Mouse (Mus musculus) kidney, embryonic 15.5 days (tissue): ENCODE results near the gene Tbc1d7. TPM values are rescaled to one million over a fixed set of nuclear protein-coding genes. Genes with fewer than 3 reads are reported as not detected.

Source experiments
- ATAC-seq: fragments of 200-750 bp; cut with Nextera tagmentation; replicated peaks from 2 replicates; pipeline ENCODE4 v1.8.0; 2017; ENCODE audit warnings: moderate TSS enrichment; ENCODE audit not compliant: low FRiP score
- H3K27ac ChIP-seq: fragments of 300-500 bp; sonication (generic); 2 replicates; pipeline ENCODE4 v1.5.1; 2015; ENCODE audit warnings: mild to moderate bottlenecking, inconsistent platforms
- H3K27me3 ChIP-seq: fragments of 300-500 bp; sonication (generic); 2 replicates; pipeline ENCODE4 v1.6.1; 2015; ENCODE audit warnings: inconsistent platforms
- H3K36me3 ChIP-seq: fragments of 300-500 bp; sonication (generic); 2 replicates; pipeline ENCODE4 v1.6.1; 2015; ENCODE audit warnings: inconsistent platforms
- H3K4me1 ChIP-seq: fragments of 300-500 bp; sonication (generic); 2 replicates; pipeline ENCODE4 v1.6.1; 2015; ENCODE audit warnings: inconsistent platforms
- H3K4me2 ChIP-seq: fragments of 300-500 bp; sonication (generic); 2 replicates; pipeline ENCODE4 v1.6.1; 2015; ENCODE audit warnings: moderate library complexity, mild to moderate bottlenecking, inconsistent platforms
- H3K4me3 ChIP-seq: fragments of 300-500 bp; sonication (generic); replicated peaks from 2 replicates; pipeline ENCODE4 v1.5.1; 2015; ENCODE audit warnings: mild to moderate bottlenecking, inconsistent platforms
- H3K9ac ChIP-seq: fragments of 300-500 bp; sonication (generic); 2 replicates; pipeline ENCODE4 v1.6.1; 2015; ENCODE audit warnings: mild to moderate bottlenecking, inconsistent platforms
- H3K9me3 ChIP-seq: fragments of 300-500 bp; sonication (generic); replicated peaks from 2 replicates; pipeline ENCODE4 v1.6.1; 2016; ENCODE audit warnings: inconsistent platforms
- WGBS: fragments of 180-500 bp; shearing (Covaris S2); methylation state at CpG from one replicate; pipeline ENCODE4 v1.1.7; 2015; ENCODE audit warnings: mixed read lengths; 5-methylcytosine and 5-hydroxymethylcytosine counted together
- polyA plus RNA-seq: library from polyadenylated mRNA; unstranded; fragments of >200 nt; fragmentation: Nextera tagmentation; extraction: Ambion mirVana; gene quantifications from 2 replicates; pipeline ENCODE4 v1.2.1, GENCODE M21; 2015

Gene Tbc1d7
- polyA plus RNA-seq, 1 experiment from 2014 or later = 54.7 TPM

GRCm38 (mm10) chr13:43130161-43130560, 41.1 kb downstream of the Tbc1d7 start:
- Histone ChIP-seq H3K9ac (no peak overlapping the region), H3K36me3 (0 out of 2 replicates have a peak, but pooled peaks cover 7% of the 10 kb centered on the region), H3K4me3 (no peak overlapping the region), H3K4me2 (no peak overlapping the region), H3K4me1 (peaks cover 47% of the 10 kb centered on the region), H3K27ac (peak overlapping the region; percentile 28; the same call in 1 of the 2 replicates), H3K27me3 (no peaks in the 10 kb centered on the region), H3K9me3 (no peaks in the 10 kb centered on the region)
- no peak for ATAC-seq
- 45% methylated on average over 6 of the region's 6 CpGs for WGBS

GRCm38 (mm10) chr13:43124683-43125074, 46.6 kb downstream of the Tbc1d7 start:
- WGBS = 13% methylated on average over 3 of the region's 4 CpGs
- peak; percentile 87 for ATAC-seq
- peak overlapping the region; percentile 84 for H3K27ac ChIP-seq

GRCm38 (mm10) chr13:43123895-43124682, 47.2 kb downstream of the Tbc1d7 start:
- no peaks in the 10 kb centered on the region for H3K27me3 ChIP-seq
- H3K4me2 ChIP-seq = peak overlapping the region; percentile 41
- H3K9ac ChIP-seq = no peak overlapping the region
- no peaks in the 10 kb centered on the region for H3K36me3 ChIP-seq
- H3K4me1 ChIP-seq = peaks cover 46% of the 10 kb centered on the region
- WGBS = 22% methylated on average over 17 of the region's 17 CpGs
- peak overlapping the region; percentile 3; the same call in 1 of the 2 replicates for H3K4me3 ChIP-seq
- peak overlapping the region; percentile 84 for H3K27ac ChIP-seq
- peak; percentile 61; the same call in 1 of the 2 replicates for ATAC-seq
- no peaks in the 10 kb centered on the region for H3K9me3 ChIP-seq

More at GRCm38 (mm10) chr13:43124683-43125074, 46.6 kb downstream of the Tbc1d7 start:
- no peaks in the 10 kb centered on the region for H3K27me3 ChIP-seq
- H3K4me3 ChIP-seq = no peak overlapping the region
- no peak overlapping the region for H3K9ac ChIP-seq
- H3K4me1 ChIP-seq = peaks cover 46% of the 10 kb centered on the region
- peak overlapping the region; percentile 41 for H3K4me2 ChIP-seq
- H3K36me3 ChIP-seq = no peaks in the 10 kb centered on the region
- no peaks in the 10 kb centered on the region for H3K9me3 ChIP-seq

- Histone ChIP-seq H3K27me3 (no peaks in the 10 kb centered on the region), H3K9me3 (no peaks in the 10 kb centered on the region), H3K4me3 (no peak overlapping the region), H3K9ac (no peak overlapping the region), H3K36me3 (no peaks in the 10 kb centered on the region), H3K27ac (peak overlapping the region; percentile 84), H3K4me1 (peaks cover 46% of the 10 kb centered on the region), H3K4me2 (peak overlapping the region; percentile 41)
- no peak; the same call in 1 of the 2 replicates for ATAC-seq
- 44% methylated on average over 16 of the region's 16 CpGs for WGBS
These were observed 48.8 kb downstream of the Tbc1d7 start for GRCm38 (mm10) chr13:43122306-43123070.

GRCm38 (mm10) chr13:43113141-43113540, 58.2 kb downstream of the Tbc1d7 start:
- no peak overlapping the region for H3K27ac ChIP-seq
- WGBS = 94% methylated on average over 3 of the region's 3 CpGs
- no peak overlapping the region for H3K4me3 ChIP-seq
- no peak for ATAC-seq
- no peak overlapping the region for H3K9ac ChIP-seq
- H3K9me3 ChIP-seq = no peaks in the 10 kb centered on the region
- H3K27me3 ChIP-seq = no peaks in the 10 kb centered on the region
- no peaks in the 10 kb centered on the region for H3K36me3 ChIP-seq
- H3K4me1 ChIP-seq = peaks cover 6% of the 10 kb centered on the region
- no peak overlapping the region for H3K4me2 ChIP-seq

GRCm38 (mm10) chr13:43112707-43113106, 58.6 kb downstream of the Tbc1d7 start:
- no peak overlapping the region for H3K4me3 ChIP-seq
- no peak for ATAC-seq
- no peak overlapping the region for H3K4me2 ChIP-seq
- no peaks in the 10 kb centered on the region for H3K36me3 ChIP-seq
- no peaks in the 10 kb centered on the region for H3K27me3 ChIP-seq
- no peak overlapping the region for H3K27ac ChIP-seq
- WGBS = 69% methylated on average over 3 of the region's 3 CpGs
- no peaks in the 10 kb centered on the region for H3K9me3 ChIP-seq
- no peak overlapping the region for H3K9ac ChIP-seq
- peaks cover 6% of the 10 kb centered on the region for H3K4me1 ChIP-seq

GRCm38 (mm10) chr13:43112280-43112679, 59.0 kb downstream of the Tbc1d7 start:
- WGBS = 42% methylated on average over 7 of the region's 7 CpGs
- no peak for ATAC-seq
- H3K27ac ChIP-seq = no peak overlapping the region

GRCm38 (mm10) chr13:43104496-43104895, 66.8 kb downstream of the Tbc1d7 start:
- ATAC-seq = no peak
- Histone ChIP-seq H3K9ac (no peak overlapping the region), H3K36me3 (0 out of 2 replicates have a peak, but pooled peaks cover 4% of the 10 kb centered on the region), H3K4me2 (no peak overlapping the region), H3K9me3 (peaks cover 7% of the 10 kb centered on the region), H3K4me3 (no peak overlapping the region), H3K4me1 (no peaks in the 10 kb centered on the region), H3K27ac (no peak overlapping the region), H3K27me3 (no peaks in the 10 kb centered on the region)
- WGBS = 95% methylated on average over 9 of the region's 9 CpGs

More at GRCm38 (mm10) chr13:43112280-43112679, 59.0 kb downstream of the Tbc1d7 start:
- Histone ChIP-seq H3K9me3 (no peaks in the 10 kb centered on the region), H3K9ac (no peak overlapping the region), H3K27me3 (no peaks in the 10 kb centered on the region), H3K4me3 (no peak overlapping the region), H3K4me1 (peaks cover 6% of the 10 kb centered on the region), H3K4me2 (0 out of 2 replicates have a peak overlapping the region, but pooled peaks have one; percentile 4), H3K36me3 (no peaks in the 10 kb centered on the region)

GRCm38 (mm10) chr13:43102943-43103342, 68.4 kb downstream of the Tbc1d7 start:
- Histone ChIP-seq H3K4me3 (no peak overlapping the region), H3K4me1 (no peaks in the 10 kb centered on the region), H3K9ac (no peak overlapping the region), H3K36me3 (0 out of 2 replicates have a peak, but pooled peaks cover 4% of the 10 kb centered on the region), H3K27me3 (no peaks in the 10 kb centered on the region), H3K9me3 (peaks cover 7% of the 10 kb centered on the region), H3K4me2 (no peak overlapping the region), H3K27ac (no peak overlapping the region)
- WGBS = 82% methylated on average over 7 of the region's 7 CpGs
- ATAC-seq = no peak

Other genes with a start within 250 kb of the Tbc1d7 start
- 0.28 and 0.65 TPM in 2 replicates for gene Gfod1, start 132.7 kb upstream of the Tbc1d7 start, polyA plus RNA-seq
- 19.6 and 21.5 TPM in 2 replicates for gene Sirt5, start 194.0 kb upstream of the Tbc1d7 start, polyA plus RNA-seq
- gene Nol7, start 226.9 kb upstream of the Tbc1d7 start, polyA plus RNA-seq = 135 and 137 TPM in 2 replicates